Mouse (Mus musculus) olfactory bulb, adult 2 months (tissue): ENCODE data around the gene Srsf6.

Experiments used
- CTCF ChIP-seq: fragments of 200-500 bp; IDR thresholded peaks from 2 replicates; pipeline ENCODE4 v1.5.1; 2012; ENCODE audit warnings: low read depth, mild to moderate bottlenecking, low read length, moderate library complexity; ENCODE audit not compliant: insufficient read depth
- POLR2A ChIP-seq: fragments of 200-500 bp; IDR thresholded peaks from 2 replicates; pipeline ENCODE4 v1.6.1; 2012; ENCODE audit warnings: mild to moderate bottlenecking, low read depth, low read length, moderate library complexity; ENCODE audit not compliant: insufficient read depth

- no peak for TF ChIP-seq CTCF
- no peak for TF ChIP-seq POLR2A
These were observed 7.2 kb upstream of the Srsf6 start for GRCm38 (mm10) chr2:162924126-162924525.
